Mouse (Mus musculus) midbrain, embryonic 16.5 days (tissue): ENCODE data around the gene Gm6408. TPM values are rescaled to one million over a fixed set of nuclear protein-coding genes. Genes with fewer than 3 reads are reported as not detected.
"Not testable (repeated sequence)": the region's sequence is repeated elsewhere in the genome, so short reads cannot be mapped to it uniquely, and the experiment has no call there.

Source experiments
- ATAC-seq: fragments of 200-750 bp; cut with Nextera tagmentation; 2 replicates; pipeline ENCODE4 v1.8.0; 2017; ENCODE audit warnings: moderate TSS enrichment
- H3K27ac ChIP-seq: fragments of 300-500 bp; sonication (generic); 2 replicates; pipeline ENCODE4 v1.5.1; 2014; ENCODE audit warnings: mild to moderate bottlenecking, low read length, mixed read lengths
- H3K27me3 ChIP-seq: fragments of 300-500 bp; sonication (generic); 2 replicates; pipeline ENCODE4 v1.6.1; 2014; ENCODE audit warnings: low read depth, low read length, mixed read lengths; ENCODE audit not compliant: control insufficient read depth, insufficient read depth
- H3K36me3 ChIP-seq: fragments of 300-500 bp; sonication (generic); 2 replicates; pipeline ENCODE4 v1.6.1; 2014; ENCODE audit warnings: mild to moderate bottlenecking, low read length, moderate library complexity, mixed read lengths; ENCODE audit not compliant: control insufficient read depth, insufficient read depth
- H3K4me1 ChIP-seq: fragments of 300-500 bp; sonication (generic); 2 replicates; pipeline ENCODE4 v1.6.1; 2014; ENCODE audit warnings: mild to moderate bottlenecking, low read length, mixed read lengths; ENCODE audit not compliant: control insufficient read depth, insufficient read depth
- H3K4me2 ChIP-seq: fragments of 300-500 bp; sonication (generic); 2 replicates; pipeline ENCODE4 v1.6.1; 2014; ENCODE audit warnings: mild to moderate bottlenecking, low read length, mixed read lengths
- H3K4me3 ChIP-seq: fragments of 300-500 bp; sonication (generic); 2 replicates; pipeline ENCODE4 v1.5.1; 2014; ENCODE audit warnings: low read depth, mild to moderate bottlenecking, low read length, moderate library complexity, mixed read lengths
- H3K9ac ChIP-seq: fragments of 300-500 bp; sonication (generic); 2 replicates; pipeline ENCODE4 v1.6.1; 2014; ENCODE audit warnings: low read depth, low read length, mixed read lengths
- H3K9me3 ChIP-seq: fragments of 300-500 bp; sonication (generic); replicated peaks from 2 replicates; pipeline ENCODE4 v1.6.1; 2014; ENCODE audit warnings: mild to moderate bottlenecking, low read length, mixed read lengths; ENCODE audit not compliant: control insufficient read depth, poor library complexity, severe bottlenecking
- WGBS: fragments of 180-500 bp; shearing (Covaris S2); extraction: QIAGEN DNeasy Blood & Tissue Kit; methylation state at CpG from one replicate; pipeline ENCODE4 v1.1.7; 2014; 5-methylcytosine and 5-hydroxymethylcytosine counted together
- polyA plus RNA-seq: library from polyadenylated mRNA; unstranded; fragments of >200 nt; fragmentation: Nextera tagmentation; extraction: Ambion mirVana; gene quantifications from 2 replicates; pipeline ENCODE4 v1.2.1, GENCODE M21; 2015

The Gm6408 gene
- polyA plus RNA-seq, 1 experiment from 2014 or later = not detected

DNA sequence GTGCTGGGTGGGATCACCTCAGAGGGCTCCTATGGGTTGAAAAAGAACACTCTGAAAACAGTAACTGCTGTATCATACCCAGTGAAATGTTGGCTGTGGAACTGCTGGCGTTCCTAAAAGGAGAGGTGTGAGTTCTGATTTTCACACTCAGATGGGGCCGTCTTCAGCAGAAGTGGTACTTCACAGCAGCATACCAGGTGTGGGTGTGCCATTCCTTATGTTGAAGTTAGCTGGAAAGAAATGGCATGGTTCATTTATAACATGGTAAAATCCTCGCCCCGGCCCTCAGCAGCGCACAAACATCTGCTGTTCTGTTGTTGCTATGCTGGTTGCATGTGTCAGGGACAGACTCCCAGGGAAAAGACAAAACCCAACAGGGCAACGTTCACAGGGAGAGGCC, 28.2 kb upstream of the Gm6408 start:
- Histone ChIP-seq H3K9me3 (no peaks in the 10 kb centered on the region), H3K9ac (no peak overlapping the region), H3K4me3 (no peak overlapping the region), H3K27me3 (no peaks in the 10 kb centered on the region), H3K4me2 (no peak overlapping the region), H3K27ac (no peak overlapping the region), H3K4me1 (no peaks in the 10 kb centered on the region), H3K36me3 (peaks cover 12% of the 10 kb centered on the region)
- ATAC-seq = no peak
- 93% methylated on average over 6 of the region's 6 CpGs for WGBS

GRCm38 (mm10) chr5:146461612-146462011, 20.2 kb upstream of the Gm6408 start:
- WGBS = 85% methylated on average over 8 of the region's 8 CpGs
- peaks cover 15% of the 10 kb centered on the region for H3K36me3 ChIP-seq

DNA sequence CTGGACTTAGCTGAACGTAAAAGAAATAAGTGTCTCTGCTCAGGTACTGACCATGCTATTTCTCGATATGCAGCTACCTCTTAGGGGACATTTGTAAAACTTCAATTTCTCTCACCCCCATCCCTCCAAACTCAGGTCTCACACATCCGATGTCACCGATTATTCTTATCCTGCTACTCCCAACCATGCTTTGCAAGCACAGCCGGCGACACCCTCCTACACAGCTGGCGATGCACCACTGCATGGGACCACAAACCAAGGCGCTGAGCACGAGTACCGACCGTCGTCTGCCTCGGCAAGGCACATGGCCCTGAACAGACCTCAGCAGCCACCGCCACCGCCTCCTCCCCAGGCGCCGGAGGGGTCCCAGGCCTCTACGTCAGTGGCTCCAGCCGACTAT, 15.1 kb upstream of the Gm6408 start:
- Histone ChIP-seq H3K27me3 (no peaks in the 10 kb centered on the region), H3K4me3 (no peak overlapping the region), H3K4me1 (no peaks in the 10 kb centered on the region), H3K36me3 (peaks cover 10% of the 10 kb centered on the region), H3K27ac (no peak overlapping the region), H3K9ac (no peak overlapping the region), H3K9me3 (no peaks in the 10 kb centered on the region), H3K4me2 (no peak overlapping the region)
- 95% methylated on average over 19 of the region's 19 CpGs for WGBS
- ATAC-seq = no peak

More at GRCm38 (mm10) chr5:146461612-146462011, 20.2 kb upstream of the Gm6408 start:
- Histone ChIP-seq H3K4me2 (no peak overlapping the region), H3K4me3 (no peak overlapping the region), H3K27ac (no peak overlapping the region), H3K9ac (no peak overlapping the region), H3K27me3 (no peaks in the 10 kb centered on the region), H3K4me1 (no peaks in the 10 kb centered on the region), H3K9me3 (no peaks in the 10 kb centered on the region)
- no peak for ATAC-seq

- no peak for ATAC-seq
- no peaks in the 10 kb centered on the region for H3K9me3 ChIP-seq
- 88% methylated on average over 9 of the region's 9 CpGs for WGBS
- H3K4me2 ChIP-seq = no peak overlapping the region
- H3K27ac ChIP-seq = no peak overlapping the region
- no peaks in the 10 kb centered on the region for H3K4me1 ChIP-seq
- no peak overlapping the region for H3K9ac ChIP-seq
- H3K27me3 ChIP-seq = no peaks in the 10 kb centered on the region
- peaks cover 6% of the 10 kb centered on the region for H3K36me3 ChIP-seq
- no peak overlapping the region for H3K4me3 ChIP-seq
Measured at GRCm38 (mm10) chr5:146468311-146468710, 13.5 kb upstream of the Gm6408 start.

DNA sequence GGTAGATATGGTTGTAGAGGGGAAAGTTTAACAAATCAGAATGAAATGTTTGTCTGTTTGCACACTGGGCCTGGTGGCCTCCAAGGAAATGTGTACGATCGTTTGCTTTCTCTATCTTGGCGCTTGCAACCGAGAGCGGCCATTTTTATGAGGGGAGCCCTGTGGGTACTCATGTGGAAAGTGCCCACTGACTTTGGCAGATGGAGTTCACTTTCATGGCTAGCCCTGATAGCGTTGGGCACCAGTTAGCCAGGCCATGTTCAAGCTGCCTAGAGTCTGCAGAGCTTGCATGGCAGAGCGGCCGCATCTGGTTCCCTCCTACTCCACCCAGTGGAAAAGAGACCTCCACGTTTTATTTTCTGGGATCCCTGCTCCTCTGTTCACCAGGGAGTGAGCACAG, 10.9 kb upstream of the Gm6408 start:
- H3K4me1 ChIP-seq = no peaks in the 10 kb centered on the region
- no peak overlapping the region for H3K27ac ChIP-seq
- WGBS = 92% methylated on average over 9 of the region's 9 CpGs
- H3K9me3 ChIP-seq = no peaks in the 10 kb centered on the region
- no peak overlapping the region for H3K9ac ChIP-seq
- H3K4me2 ChIP-seq = no peak overlapping the region
- H3K4me3 ChIP-seq = no peak overlapping the region
- peaks cover 6% of the 10 kb centered on the region for H3K36me3 ChIP-seq
- no peak for ATAC-seq
- H3K27me3 ChIP-seq = no peaks in the 10 kb centered on the region

DNA sequence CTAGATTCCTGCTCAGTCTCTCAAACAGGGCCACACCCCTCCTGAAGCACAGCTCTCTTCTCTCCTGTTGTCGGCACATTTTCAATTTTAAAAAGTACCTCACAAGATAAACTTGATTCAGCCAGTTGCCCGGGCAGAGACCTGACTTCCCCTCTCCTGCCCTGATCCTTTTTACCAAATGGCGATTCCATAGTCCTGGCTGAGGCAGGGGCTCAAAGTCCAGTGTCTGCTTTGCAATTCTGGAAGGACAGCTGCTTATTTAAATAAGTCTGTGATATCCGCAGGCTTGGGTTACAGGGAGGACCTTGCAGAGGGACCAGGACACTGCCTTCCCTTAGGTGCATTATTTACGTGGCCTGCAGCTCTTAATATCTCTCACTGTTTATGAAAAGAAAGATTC, 10.5 kb upstream of the Gm6408 start:
- H3K9ac ChIP-seq = no peak overlapping the region

GRCm38 (mm10) chr5:146471821-146472220, 9.9 kb upstream of the Gm6408 start:
- Histone ChIP-seq H3K9ac (no peak overlapping the region), H3K4me3 (no peak overlapping the region), H3K27ac (no peak overlapping the region), H3K27me3 (no peaks in the 10 kb centered on the region), H3K9me3 (no peaks in the 10 kb centered on the region), H3K4me1 (no peaks in the 10 kb centered on the region), H3K4me2 (no peak overlapping the region), H3K36me3 (peaks cover 6% of the 10 kb centered on the region)
- ATAC-seq = no peak
- 90% methylated on average over 12 of the region's 12 CpGs for WGBS

More for the DNA sequence above, 10.5 kb upstream of the Gm6408 start:
- Histone ChIP-seq H3K27ac (no peak overlapping the region), H3K27me3 (no peaks in the 10 kb centered on the region), H3K4me2 (no peak overlapping the region), H3K9me3 (no peaks in the 10 kb centered on the region), H3K4me3 (no peak overlapping the region), H3K4me1 (no peaks in the 10 kb centered on the region), H3K36me3 (peaks cover 6% of the 10 kb centered on the region)
- no peak for ATAC-seq
- 86% methylated on average over 5 of the region's 5 CpGs for WGBS

GRCm38 (mm10) chr5:146479564-146479963, 2.2 kb upstream of the Gm6408 start:
- not testable (repeated sequence) for H3K4me3 ChIP-seq, H3K27ac ChIP-seq, ATAC-seq, H3K4me1 ChIP-seq, H3K27me3 ChIP-seq, H3K4me2 ChIP-seq, H3K36me3 ChIP-seq, H3K9ac ChIP-seq, H3K9me3 ChIP-seq
- WGBS = 13% methylated on average over 4 of the region's 4 CpGs

DNA sequence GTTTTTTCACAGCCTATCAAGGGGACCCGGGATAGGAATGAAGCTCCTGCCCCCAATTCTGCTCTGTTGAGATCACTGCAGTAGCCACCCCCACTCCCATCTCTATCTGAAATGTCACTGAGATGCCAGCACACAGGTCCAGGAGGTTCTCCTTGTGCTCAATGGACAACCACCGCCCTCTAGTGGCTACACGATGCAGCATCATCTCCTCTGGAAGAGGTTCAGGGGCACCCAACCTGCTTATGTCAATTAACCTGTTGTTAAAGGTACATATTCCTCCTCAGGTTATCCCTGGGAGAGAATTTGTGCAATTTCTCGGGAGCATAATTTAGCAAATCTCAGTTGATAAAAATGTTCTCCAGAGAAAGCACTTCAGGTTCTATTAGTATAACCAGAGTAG, 7.2 kb downstream of the Gm6408 start:
- not testable (repeated sequence) for H3K4me1 ChIP-seq, H3K9me3 ChIP-seq, H3K27me3 ChIP-seq, H3K4me3 ChIP-seq, H3K9ac ChIP-seq, ATAC-seq, H3K4me2 ChIP-seq, H3K36me3 ChIP-seq, H3K27ac ChIP-seq
- WGBS = 12% methylated on average over 3 of the region's 4 CpGs

DNA sequence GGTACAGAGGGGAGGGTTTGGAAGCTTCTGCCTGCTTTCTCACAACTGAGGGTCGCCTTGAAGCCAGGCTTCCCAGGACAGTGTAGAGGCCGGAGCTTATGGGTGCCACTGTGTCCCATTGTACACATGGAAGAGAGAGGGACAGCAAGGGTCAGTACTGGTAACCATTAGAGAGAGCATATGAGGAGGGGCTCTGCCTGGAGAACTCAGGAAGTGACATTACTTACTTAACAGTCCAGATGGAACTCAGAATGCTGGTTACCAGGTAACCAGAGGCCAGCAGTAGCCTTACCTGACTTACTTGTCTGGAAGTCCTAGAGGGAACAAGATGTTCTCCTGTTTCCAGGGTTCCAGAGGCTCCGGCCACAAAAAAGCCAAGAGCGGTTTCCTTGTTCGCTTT, 9.3 kb downstream of the Gm6408 start, which contains the start of gene Gm6370:
Gene Gm6370, plus strand, starts transcription at position 301 of the 400 bp plus-strand sequence.
- not testable (repeated sequence) for H3K9me3 ChIP-seq, H3K9ac ChIP-seq, H3K4me1 ChIP-seq, H3K4me2 ChIP-seq, H3K27me3 ChIP-seq, H3K36me3 ChIP-seq, H3K4me3 ChIP-seq, ATAC-seq, H3K27ac ChIP-seq
- no CpG with 5 or more reads among the region's 5 CpGs for WGBS
